ENCODE assay signal across 28 mouse cellular contexts in the genomic region with DNA sequence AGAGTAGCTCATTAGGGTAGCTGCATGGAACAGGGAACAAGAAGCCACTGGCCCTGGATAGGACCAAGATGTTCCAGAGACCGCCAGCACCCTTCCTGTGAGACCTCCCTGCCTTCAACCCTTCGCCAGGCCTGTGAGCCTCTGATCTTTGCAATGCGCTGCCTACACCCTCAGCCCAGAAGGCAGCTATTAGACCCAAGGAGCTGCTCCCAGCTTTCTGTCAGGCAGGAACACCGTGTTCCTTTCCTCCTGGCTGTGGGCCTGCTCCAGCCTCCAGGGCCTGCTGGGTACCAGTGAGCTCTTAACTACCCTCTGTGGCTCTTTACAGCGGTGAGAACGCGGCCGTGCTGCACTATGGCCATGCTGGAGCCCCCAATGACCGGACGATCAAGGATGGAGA. TPM values are rescaled to one million over a fixed set of nuclear protein-coding genes. Genes with fewer than 3 reads are reported as not detected.
DNase-seq lines count a peak whose midpoint lies in the region; ATAC-seq lines count a peak whose summit lies in the region.
"Had no signal": no experiment of that assay in that cellular context is flagged by ENCODE, and none has a peak within 500 bp of the region (broad histone marks: within the 10 kb centered on the region; RNA-seq: fewer than 3 reads in every experiment).

No protein-coding gene starts in this region.

- no peaks in the 10 kb centered on the region for H3K27me3 ChIP-seq in midbrain, embryonic 13.5 days
- no peaks in the 10 kb centered on the region for H3K27me3 ChIP-seq in midbrain, embryonic 10.5 days (ENCODE audit: low read depth, poor library complexity, severe bottlenecking)
- H3K27me3 ChIP-seq: embryonic facial prominence, embryonic 12.5 days; heart, embryonic 13.5 days; hindbrain, embryonic 15.5 days; limb, embryonic 13.5 days; lung, embryonic 15.5 days had no signal

- WGBS in midbrain, embryonic 13.5 days = 89% methylated on average over 10 of the region's 10 CpGs
- 89% methylated on average over 10 of the region's 10 CpGs for WGBS in midbrain, embryonic 10.5 days

- peak overlapping the region; percentile 27; the same call in 1 of the 2 replicates for H3K27ac ChIP-seq in midbrain, embryonic 13.5 days
- no peak overlapping the region for H3K27ac ChIP-seq in midbrain, embryonic 10.5 days (replicated peaks)
- H3K27ac ChIP-seq: embryonic facial prominence, embryonic 12.5 days; heart, embryonic 13.5 days; hindbrain, embryonic 10.5 days; hindbrain, embryonic 15.5 days; limb, embryonic 13.5 days; lung, embryonic 15.5 days had no signal

- no peak overlapping the region for H3K4me3 ChIP-seq in midbrain, embryonic 13.5 days (replicated peaks)
- H3K4me3 ChIP-seq in midbrain, embryonic 10.5 days = no peak overlapping the region
- H3K4me3 ChIP-seq: embryonic facial prominence, embryonic 12.5 days; heart, embryonic 13.5 days; hindbrain, embryonic 10.5 days; hindbrain, embryonic 15.5 days; limb, embryonic 13.5 days; lung, embryonic 15.5 days had no signal

- H3K4me1 ChIP-seq in midbrain, embryonic 13.5 days (replicated peaks) = no peaks in the 10 kb centered on the region; the same call in 1 of the 2 replicates
- H3K4me1 ChIP-seq in midbrain, embryonic 10.5 days = no peaks in the 10 kb centered on the region
- H3K4me1 ChIP-seq: embryonic facial prominence, embryonic 12.5 days; heart, embryonic 13.5 days; hindbrain, embryonic 15.5 days; limb, embryonic 13.5 days; lung, embryonic 15.5 days had no signal

- H3K9me3 ChIP-seq in midbrain, embryonic 13.5 days = no peaks in the 10 kb centered on the region
- no peaks in the 10 kb centered on the region for H3K9me3 ChIP-seq in midbrain, embryonic 10.5 days (replicated peaks)
- H3K9me3 ChIP-seq: embryonic facial prominence, embryonic 12.5 days; heart, embryonic 13.5 days; hindbrain, embryonic 10.5 days; hindbrain, embryonic 15.5 days; limb, embryonic 13.5 days; lung, embryonic 15.5 days had no signal

- no peak for ATAC-seq in midbrain, embryonic 13.5 days
- ATAC-seq: CD4-positive, CD25-positive, alpha-beta regulatory T cell, adult 4 months; forebrain, embryonic 14.5 days; inflammation-experienced regulatory T-cells, adult 6 months had no signal

- DNase-seq in heart, adult 11 months = peak; percentile 97
- no peak for DNase-seq in heart, adult 9 months (ENCODE audit: low spot score in 2 of 2)
- DNase-seq in midbrain, embryonic 10.5 days (ENCODE audit: low spot score) = no peak
- peak; percentile 26 for DNase-seq in brain, adult 2 months (ENCODE audit: low read depth, low spot score)
- peak; percentile 74 for DNase-seq in testis, postnatal 10 days (ENCODE audit: low spot score)
- no peak for DNase-seq in urinary bladder, postnatal 10 days (ENCODE audit: low spot score)
- DNase-seq: adrenal gland, postnatal 14 days; cerebellum, adult 11-12 months; cerebellum, adult 9-11 months; embryo, embryonic 11 days; heart, postnatal 10 days; kidney, adult 11 months; kidney, postnatal 36 days; layer of hippocampus, postnatal 36 days; right cerebral cortex, postnatal 25 days; thymus, postnatal 14 days had no signal

- 0 out of 2 replicates have a peak, but pooled peaks cover 5% of the 10 kb centered on the region for H3K36me3 ChIP-seq in midbrain, embryonic 13.5 days
- H3K36me3 ChIP-seq in midbrain, embryonic 10.5 days = peaks cover 6% of the 10 kb centered on the region; the same call in 1 of the 2 replicates
- H3K36me3 ChIP-seq: embryonic facial prominence, embryonic 12.5 days; hindbrain, embryonic 15.5 days; lung, embryonic 15.5 days had no signal

- H3K9ac ChIP-seq in midbrain, embryonic 13.5 days (replicated peaks) = no peak overlapping the region
- H3K9ac ChIP-seq: embryonic facial prominence, embryonic 12.5 days; heart, embryonic 13.5 days; hindbrain, embryonic 15.5 days; limb, embryonic 13.5 days; lung, embryonic 15.5 days had no signal

- no peak overlapping the region for H3K4me2 ChIP-seq in midbrain, embryonic 13.5 days (replicated peaks)
- H3K4me2 ChIP-seq: embryonic facial prominence, embryonic 12.5 days; heart, embryonic 13.5 days; hindbrain, embryonic 15.5 days; limb, embryonic 13.5 days; liver, embryonic 11.5 days; lung, embryonic 15.5 days; midbrain, embryonic 11.5 days had no signal

RNA-seq across cellular contexts. Expression of a gene that starts 35.0 kb away (rescaled TPM):
- polyA plus RNA-seq in midbrain, embryonic 13.5 days (2015; fragmentation: Nextera tagmentation; extraction: Ambion mirVana) = 42.4 and 46.1 TPM in 2 replicates
- 44.9 and 45.7 TPM in 2 replicates for polyA plus RNA-seq in midbrain, embryonic 10.5 days (2016; fragmentation: Nextera tagmentation; extraction: Ambion mirVana)

Comparison
In these comparisons a context has a peak if more than half of its experiments do, and no peak if none do; other contexts are left out.
1. DNase-seq: peak in heart, adult 11 months (single experiment), brain, adult 2 months (single experiment) and testis, postnatal 10 days (single experiment); none in heart, adult 9 months (0 of 2), midbrain, embryonic 10.5 days (single experiment) and urinary bladder, postnatal 10 days (single experiment).